Mouse (Mus musculus) liver, embryonic 14.5 days (tissue): ENCODE results near the gene Casq1. TPM values are rescaled to one million over a fixed set of nuclear protein-coding genes. Genes with fewer than 3 reads are reported as not detected.

Experiments used
- ATAC-seq: fragments of 200-750 bp; cut with Nextera tagmentation; 2 replicates; pipeline ENCODE4 v1.8.0; 2017; ENCODE audit warnings: moderate number of reproducible peaks, mild to moderate bottlenecking, moderate library complexity; ENCODE audit not compliant: insufficient read depth
- DNase-seq, 3 experiments: peaks; one replicate each; pipeline ENCODE4 v3.0.0-alpha.2; 2012 to 2013; ENCODE audit warnings: low read depth in 3 of 3, low spot score in 3 of 3
- H3K27ac ChIP-seq: fragments of 300-500 bp; sonication (generic); 2 replicates; pipeline ENCODE4 v1.5.1; 2014; ENCODE audit warnings: moderate library complexity, mild to moderate bottlenecking, control low read depth, inconsistent platforms
- H3K27me3 ChIP-seq: fragments of 300-500 bp; sonication (generic); 2 replicates; pipeline ENCODE4 v1.6.1; 2014; ENCODE audit warnings: mild to moderate bottlenecking, low read length, moderate library complexity; ENCODE audit not compliant: control insufficient read depth, insufficient read depth
- H3K36me3 ChIP-seq: fragments of 300-500 bp; sonication (generic); replicated peaks from 2 replicates; pipeline ENCODE4 v1.6.1; 2014; ENCODE audit warnings: low read depth; ENCODE audit not compliant: control insufficient read depth, insufficient read depth
- H3K4me1 ChIP-seq, 2 experiments: fragments of 200-500 bp in 1 of 2; fragments of 300-500 bp in 1 of 2; sonication (generic) in 1 of 2; replicated peaks; 2 replicates each; pipeline ENCODE4 v1.6.1; 2012 to 2014; ENCODE audit warnings: antibody characterized with exemption in 1 of 2, inconsistent platforms in 1 of 2, low read length in 1 of 2; ENCODE audit not compliant: control insufficient read depth in 2 of 2, insufficient read depth in 2 of 2
- H3K4me2 ChIP-seq: fragments of 300-500 bp; sonication (generic); 2 replicates; pipeline ENCODE4 v1.6.1; 2014; ENCODE audit warnings: low read depth, mild to moderate bottlenecking, control low read depth, moderate library complexity
- H3K4me3 ChIP-seq, 2 experiments: fragments of 200-500 bp in 1 of 2; fragments of 300-500 bp in 1 of 2; sonication (generic) in 1 of 2; 2 replicates each; pipeline ENCODE4 v1.5.1; 2012 to 2014; ENCODE audit warnings: low read depth in 2 of 2, low read length in 2 of 2, mild to moderate bottlenecking in 2 of 2, control low read depth in 1 of 2, inconsistent platforms in 1 of 2, moderate library complexity in 1 of 2; ENCODE audit not compliant: insufficient read depth in 1 of 2
- H3K9ac ChIP-seq: fragments of 300-500 bp; sonication (generic); replicated peaks from 2 replicates; pipeline ENCODE4 v1.6.1; 2014; ENCODE audit warnings: mild to moderate bottlenecking, control low read depth, moderate library complexity
- H3K9me3 ChIP-seq: fragments of 300-500 bp; sonication (generic); 2 replicates; pipeline ENCODE4 v1.6.1; 2016; ENCODE audit warnings: low read length, mixed read lengths; ENCODE audit not compliant: control insufficient read depth
- CTCF ChIP-seq: IDR thresholded peaks from 2 replicates; pipeline ENCODE4 v1.5.1; 2016; ENCODE audit warnings: antibody characterized with exemption, low read depth, control low read depth
- EP300 ChIP-seq: IDR thresholded peaks from 2 replicates; pipeline ENCODE4 v1.6.1; 2016; ENCODE audit warnings: antibody characterized with exemption, low read depth
- WGBS: fragments of 180-500 bp; shearing (Covaris S2); extraction: QIAGEN DNeasy Blood & Tissue Kit; methylation state at CpG from one replicate; pipeline ENCODE4 v1.1.7; 2014; ENCODE audit not compliant: insufficient replicate concordance; 5-methylcytosine and 5-hydroxymethylcytosine counted together
- polyA plus RNA-seq, 2 experiments: library from polyadenylated mRNA; depleted of rRNA in 1 of 2; stranded (reverse) in 1 of 2; unstranded in 1 of 2; fragments of >200 nt; fragmentation: Nextera tagmentation in 1 of 2; extraction: Ambion mirVana in 1 of 2; gene quantifications; 2 replicates each; pipeline versions ENCODE4 v1.2.1 to v1.2.3; 2012 to 2014

Casq1 gene
- polyA plus RNA-seq, 2 experiments = 0.09 to 0.22 TPM

- 67% methylated on average over 14 of the region's 14 CpGs for WGBS
- TF ChIP-seq CTCF (no peak), EP300 (no peak)
- Histone ChIP-seq H3K9me3 (no peaks in the 10 kb centered on the region), H3K27me3 (no peaks in the 10 kb centered on the region), H3K4me3 (no peak overlapping the region), H3K27ac (no peak overlapping the region), H3K4me1 (peaks cover 2 to 14% of the 10 kb centered on the region in 2 experiments; a peak in 2 of 4 replicates), H3K9ac (no peak overlapping the region), H3K4me2 (no peak overlapping the region), H3K36me3 (peaks cover 19% of the 10 kb centered on the region)
- no peak for DNase-seq
- no peak for ATAC-seq
Observed at GRCm38 (mm10) chr1:172201967-172202880, 17.4 kb downstream of the Casq1 start.

GRCm38 (mm10) chr1:172200871-172201447, 18.7 kb downstream of the Casq1 start:
- no peak overlapping the region for H3K4me2 ChIP-seq
- DNase-seq (no peak), ATAC-seq (no peak)
- no peak overlapping the region for H3K4me3 ChIP-seq
- WGBS = 76% methylated on average over 7 of the region's 7 CpGs
- H3K36me3 ChIP-seq = peaks cover 31% of the 10 kb centered on the region
- H3K9ac ChIP-seq = no peak overlapping the region
- no peaks in the 10 kb centered on the region for H3K27me3 ChIP-seq
- no peak overlapping the region for H3K27ac ChIP-seq
- no peaks in the 10 kb centered on the region for H3K9me3 ChIP-seq
- H3K4me1 ChIP-seq = peaks cover 2 to 9% of the 10 kb centered on the region in 2 experiments; a peak in 2 of 4 replicates
- TF ChIP-seq CTCF = no peak
- TF ChIP-seq EP300 = no peak

DNA sequence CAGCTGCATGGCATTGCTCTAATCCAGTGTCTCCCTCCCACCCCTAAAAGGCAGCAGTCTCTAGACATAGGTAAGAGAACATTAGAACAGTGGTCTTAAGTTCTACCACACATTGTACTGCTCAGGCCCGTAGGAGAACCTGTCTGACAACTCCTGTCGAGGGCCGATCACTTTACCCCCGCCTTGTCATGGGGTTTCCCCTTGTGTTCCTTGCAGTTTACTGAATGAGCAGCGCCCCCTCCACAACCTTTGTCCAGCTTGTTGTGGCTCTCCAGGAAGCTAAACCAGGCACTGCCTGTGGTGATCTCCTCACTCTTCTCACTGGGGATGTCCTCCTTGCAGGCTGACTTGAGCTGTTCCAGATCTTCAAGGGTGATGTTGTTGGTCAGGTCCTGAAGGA, 19.5 kb downstream of the Casq1 start:
- Histone ChIP-seq H3K4me1 (peaks cover 0 to 4% of the 10 kb centered on the region in 2 experiments; a peak in 2 of 4 replicates), H3K9me3 (no peaks in the 10 kb centered on the region), H3K27me3 (no peaks in the 10 kb centered on the region), H3K27ac (no peak overlapping the region), H3K9ac (no peak overlapping the region), H3K4me3 (no peak overlapping the region), H3K4me2 (no peak overlapping the region), H3K36me3 (peaks cover 38% of the 10 kb centered on the region)
- no peak for TF ChIP-seq EP300
- TF ChIP-seq CTCF = no peak
- ATAC-seq = no peak
- no peak for DNase-seq
- WGBS = 87% methylated on average over 5 of the region's 5 CpGs

DNA sequence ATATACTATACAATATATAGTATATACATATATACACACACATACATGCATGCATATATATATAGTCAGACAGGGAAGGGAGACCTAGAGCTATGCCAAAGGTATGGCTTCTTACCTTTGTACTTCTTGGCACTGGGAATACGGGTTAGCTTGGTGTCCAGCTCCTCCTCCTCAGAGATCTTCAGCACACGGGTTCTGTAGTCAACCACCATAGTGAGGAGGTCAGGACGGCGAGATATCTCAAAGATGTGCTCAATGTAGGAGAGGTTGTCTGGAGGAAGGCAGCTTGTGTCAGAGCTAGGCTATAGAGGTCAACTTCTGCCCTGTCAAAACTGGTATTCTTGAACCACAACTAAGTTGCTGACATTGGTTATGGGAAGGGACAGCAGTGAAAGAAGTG, 20.7 kb downstream of the Casq1 start:
- ATAC-seq (no peak), DNase-seq (no peak)
- 85% methylated on average over 4 of the region's 4 CpGs for WGBS
- peaks cover 0 to 4% of the 10 kb centered on the region in 2 experiments; a peak in 2 of 4 replicates for H3K4me1 ChIP-seq
- no peak overlapping the region for H3K27ac ChIP-seq
- H3K9me3 ChIP-seq = no peaks in the 10 kb centered on the region
- H3K4me2 ChIP-seq = no peak overlapping the region
- peaks cover 49% of the 10 kb centered on the region for H3K36me3 ChIP-seq
- no peak overlapping the region for H3K4me3 ChIP-seq
- no peaks in the 10 kb centered on the region for H3K27me3 ChIP-seq
- H3K9ac ChIP-seq = no peak overlapping the region
- TF ChIP-seq CTCF = no peak
- no peak for TF ChIP-seq EP300

GRCm38 (mm10) chr1:172198316-172198715, 21.4 kb downstream of the Casq1 start:
- H3K9ac ChIP-seq = no peak overlapping the region
- ATAC-seq (no peak), DNase-seq (no peak)
- no peak for TF ChIP-seq CTCF
- H3K4me3 ChIP-seq = no peak overlapping the region
- no peaks in the 10 kb centered on the region for H3K27me3 ChIP-seq
- peaks cover 0 to 4% of the 10 kb centered on the region in 2 experiments; a peak in 2 of 4 replicates for H3K4me1 ChIP-seq
- 89% methylated on average over 8 of the region's 8 CpGs for whole genome bisulfite sequencing
- H3K4me2 ChIP-seq = no peak overlapping the region
- no peaks in the 10 kb centered on the region for H3K9me3 ChIP-seq
- H3K27ac ChIP-seq = no peak overlapping the region
- peaks cover 55% of the 10 kb centered on the region for H3K36me3 ChIP-seq
